Mouse (Mus musculus) forebrain, embryonic 16.5 days (tissue): ENCODE measurements at regions not wholly inside any gene's neighbourhood (a gene's known extent, or its start where the extent isn't known, plus 50 kb on each side); places are given as distances from the start of the nearest gene placed in this dataset.

Experiments
- ATAC-seq: fragments of 200-750 bp; cut with Nextera tagmentation; 2 replicates; pipeline ENCODE4 v1.8.0; 2017; ENCODE audit warnings: mild to moderate bottlenecking, moderate library complexity
- H3K27ac ChIP-seq: fragments of 300-500 bp; sonication (generic); 2 replicates; pipeline ENCODE4 v1.5.1; 2014; ENCODE audit warnings: low read length, control low read depth
- H3K27me3 ChIP-seq: fragments of 300-500 bp; sonication (generic); replicated peaks from 2 replicates; pipeline ENCODE4 v1.6.1; 2014; ENCODE audit warnings: low read length; ENCODE audit not compliant: control insufficient read depth, insufficient read depth
- H3K36me3 ChIP-seq: fragments of 300-500 bp; sonication (generic); 2 replicates; pipeline ENCODE4 v1.6.1; 2014; ENCODE audit not compliant: control insufficient read depth, insufficient read depth
- H3K4me1 ChIP-seq: fragments of 300-500 bp; sonication (generic); replicated peaks from 2 replicates; pipeline ENCODE4 v1.6.1; 2014; ENCODE audit warnings: low read length; ENCODE audit not compliant: control insufficient read depth, insufficient read depth
- H3K4me2 ChIP-seq: fragments of 300-500 bp; sonication (generic); 2 replicates; pipeline ENCODE4 v1.6.1; 2014; ENCODE audit warnings: mild to moderate bottlenecking, low read length, control low read depth
- H3K4me3 ChIP-seq: fragments of 300-500 bp; sonication (generic); replicated peaks from 2 replicates; pipeline ENCODE4 v1.5.1; 2014; ENCODE audit warnings: mild to moderate bottlenecking, low read length, control low read depth
- H3K9ac ChIP-seq: fragments of 300-500 bp; sonication (generic); replicated peaks from 2 replicates; pipeline ENCODE4 v1.6.1; 2014; ENCODE audit warnings: low read depth, low read length, control low read depth
- H3K9me3 ChIP-seq: fragments of 300-500 bp; sonication (generic); 2 replicates; pipeline ENCODE4 v1.6.1; 2016; ENCODE audit warnings: low read length; ENCODE audit not compliant: control insufficient read depth
- WGBS: fragments of 180-500 bp; shearing (Covaris S2); extraction: QIAGEN DNeasy Blood & Tissue Kit; methylation state at CpG from one replicate; pipeline ENCODE4 v1.1.7; 2014; 5-methylcytosine and 5-hydroxymethylcytosine counted together

DNA sequence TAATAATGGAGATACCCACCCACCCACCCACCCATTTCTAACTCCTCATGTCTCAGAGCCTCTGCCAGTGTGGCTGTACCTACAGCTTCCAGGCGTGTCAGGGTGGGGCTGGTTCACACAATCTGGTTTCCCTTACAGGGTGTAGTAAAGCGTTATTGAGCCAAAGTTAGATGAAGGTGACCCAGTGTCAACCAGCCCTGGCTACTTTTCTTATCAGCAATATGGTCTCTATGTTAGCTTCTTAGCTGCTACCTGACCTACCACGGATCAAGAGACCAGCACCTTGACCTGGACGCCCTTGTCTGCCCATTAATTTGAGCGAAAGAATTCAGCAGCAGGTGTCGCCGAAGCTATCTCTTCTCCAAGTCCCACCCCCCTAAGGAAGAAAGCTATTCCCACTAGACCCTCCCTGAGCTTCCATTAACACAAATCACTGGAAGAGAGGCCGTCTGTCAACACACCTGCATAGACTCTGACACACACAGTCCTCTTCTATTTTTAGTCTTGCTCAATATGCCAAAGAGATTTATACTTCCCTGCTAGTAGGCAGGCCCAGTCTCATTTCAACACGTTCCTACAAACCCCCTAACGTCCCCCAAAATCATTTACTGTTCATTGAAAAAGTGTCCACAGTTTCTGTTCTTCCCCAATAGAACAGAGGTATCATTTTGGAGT lies 70.4 kb downstream of the Phlda1 start:
- Histone ChIP-seq H3K36me3 (no peaks in the 10 kb centered on the region), H3K4me1 (no peaks in the 10 kb centered on the region), H3K9me3 (no peaks in the 10 kb centered on the region), H3K4me3 (no peak overlapping the region), H3K27ac (no peak overlapping the region), H3K9ac (no peak overlapping the region), H3K4me2 (no peak overlapping the region), H3K27me3 (no peaks in the 10 kb centered on the region)
- no peak for ATAC-seq
- WGBS: 90% methylated on average over 10 of the region's 10 CpGs

- Histone ChIP-seq H3K27ac (no peak overlapping the region), H3K4me2 (no peak overlapping the region), H3K9me3 (no peaks in the 10 kb centered on the region), H3K36me3 (no peaks in the 10 kb centered on the region), H3K9ac (no peak overlapping the region), H3K4me3 (no peak overlapping the region), H3K4me1 (no peaks in the 10 kb centered on the region), H3K27me3 (no peaks in the 10 kb centered on the region)
- WGBS: 82% methylated on average over 5 of the region's 5 CpGs
- no peak for ATAC-seq
These were observed 72.5 kb downstream of the Phlda1 start for GRCm38 (mm10) chr10:111578536-111578935.

DNA sequence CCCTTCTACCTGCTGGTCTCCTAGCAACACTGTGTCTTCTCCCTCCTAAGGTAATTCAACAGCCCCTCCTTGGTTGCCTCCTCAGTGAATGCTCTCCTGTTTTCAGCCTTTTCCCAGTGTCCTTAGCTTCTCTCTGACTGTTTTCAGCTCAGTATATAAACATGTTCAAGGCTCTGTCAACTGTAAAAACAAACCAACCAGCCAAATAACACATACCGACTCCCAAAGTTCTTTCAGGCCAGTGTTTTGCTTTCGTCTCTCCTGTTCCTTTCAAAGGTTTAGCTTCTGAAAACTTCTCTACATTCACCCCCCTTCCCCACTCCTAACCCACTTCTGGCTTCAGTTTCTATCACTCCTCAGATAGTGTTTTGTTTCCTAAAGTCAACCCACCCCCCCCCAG lies 73.4 kb downstream of the Phlda1 start:
- no peaks in the 10 kb centered on the region for H3K4me1 ChIP-seq
- H3K27me3 ChIP-seq: no peaks in the 10 kb centered on the region
- no peaks in the 10 kb centered on the region for H3K36me3 ChIP-seq
- ATAC-seq: 0 out of 2 replicates have a peak, but pooled peaks have one; percentile 43
- no peak overlapping the region for H3K4me2 ChIP-seq
- no peak overlapping the region for H3K27ac ChIP-seq
- no peaks in the 10 kb centered on the region for H3K9me3 ChIP-seq
- 55% methylated on average over 2 of the region's 2 CpGs for WGBS
- H3K4me3 ChIP-seq: no peak overlapping the region
- H3K9ac ChIP-seq: no peak overlapping the region

GRCm38 (mm10) chr10:111580401-111581100 lies 74.5 kb downstream of the Phlda1 start:
- Histone ChIP-seq H3K9me3 (no peaks in the 10 kb centered on the region), H3K27ac (no peak overlapping the region), H3K36me3 (no peaks in the 10 kb centered on the region), H3K4me1 (no peaks in the 10 kb centered on the region), H3K9ac (no peak overlapping the region), H3K4me3 (no peak overlapping the region), H3K4me2 (no peak overlapping the region), H3K27me3 (no peaks in the 10 kb centered on the region)
- ATAC-seq: no peak
- WGBS: 87% methylated on average over 11 of the region's 11 CpGs

DNA sequence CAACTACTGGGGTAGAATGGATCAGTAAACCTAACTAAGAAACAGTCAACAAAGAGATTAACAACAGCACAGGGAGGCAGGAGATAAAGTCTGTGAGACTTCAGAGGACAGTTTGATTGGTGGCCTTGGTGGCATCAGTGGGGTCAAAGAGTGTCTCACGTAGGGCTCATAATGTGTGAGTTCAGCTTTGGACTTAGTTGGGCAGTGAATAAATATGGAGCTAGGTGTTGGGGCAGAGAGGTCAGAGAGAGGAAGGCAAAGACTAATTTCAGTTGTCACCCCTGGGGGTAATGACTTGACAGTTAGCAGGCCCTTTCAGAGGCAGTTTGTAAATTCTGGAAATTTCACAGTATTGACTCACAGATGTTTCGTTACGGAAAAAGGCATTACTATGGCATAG lies 75.8 kb downstream of the Phlda1 start:
- Histone ChIP-seq H3K36me3 (no peaks in the 10 kb centered on the region), H3K4me1 (no peaks in the 10 kb centered on the region), H3K9ac (no peak overlapping the region), H3K4me3 (no peak overlapping the region), H3K4me2 (no peak overlapping the region), H3K9me3 (no peaks in the 10 kb centered on the region), H3K27ac (no peak overlapping the region), H3K27me3 (no peaks in the 10 kb centered on the region)
- 98% methylated on average over 3 of the region's 3 CpGs for WGBS
- no peak for ATAC-seq

DNA sequence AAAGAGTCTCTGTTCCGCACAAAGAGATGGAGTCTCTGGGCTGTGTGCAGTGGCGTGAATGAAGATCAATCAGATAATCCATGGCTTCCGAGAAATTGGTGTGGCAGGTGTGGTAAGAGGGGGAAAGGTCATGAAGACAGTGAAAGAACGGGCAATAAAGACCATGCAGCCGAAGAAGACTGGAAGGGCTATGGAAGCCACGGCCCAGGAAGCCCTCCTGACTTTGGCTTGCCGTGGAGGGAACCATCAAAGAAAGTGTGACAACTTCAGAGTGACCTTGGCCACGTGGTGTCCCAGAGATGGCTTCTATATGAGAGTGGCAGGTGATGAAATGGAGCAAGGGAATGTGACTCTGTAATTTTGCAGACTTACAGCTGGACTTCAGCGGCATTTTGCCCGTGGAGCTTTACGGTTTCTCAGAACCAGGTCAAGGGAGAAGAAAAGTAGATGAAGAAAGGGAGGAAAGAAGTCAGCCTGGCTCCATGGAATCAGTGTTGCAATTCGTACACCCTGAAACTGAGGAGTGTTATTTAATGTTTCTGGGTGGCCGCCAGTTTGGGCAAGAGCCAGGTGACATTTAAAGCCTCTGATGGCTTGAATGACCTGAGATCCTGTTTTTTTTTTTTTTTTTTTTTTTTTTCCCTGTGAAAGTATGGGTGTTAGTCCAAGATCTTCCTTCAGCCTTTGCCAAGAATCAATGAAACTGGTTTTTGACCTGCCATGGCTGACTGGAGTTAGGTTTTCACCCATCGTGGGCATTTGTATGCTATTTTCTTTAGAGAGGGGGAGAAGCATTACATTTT lies 76.4 kb downstream of the Phlda1 start:
- Histone ChIP-seq H3K4me1 (no peaks in the 10 kb centered on the region), H3K27ac (no peak overlapping the region), H3K9me3 (no peaks in the 10 kb centered on the region), H3K4me2 (no peak overlapping the region), H3K4me3 (no peak overlapping the region), H3K27me3 (no peaks in the 10 kb centered on the region), H3K36me3 (no peaks in the 10 kb centered on the region), H3K9ac (no peak overlapping the region)
- no peak for ATAC-seq
- WGBS: 85% methylated on average over 14 of the region's 14 CpGs

GRCm38 (mm10) chr10:111583124-111583743 lies 77.1 kb downstream of the Phlda1 start:
- 93% methylated on average over 20 of the region's 20 CpGs for WGBS

GRCm38 (mm10) chr10:111583744-111584152 lies 77.7 kb downstream of the Phlda1 start:
- Histone ChIP-seq H3K27ac (no peak overlapping the region), H3K9ac (no peak overlapping the region), H3K27me3 (no peaks in the 10 kb centered on the region), H3K4me1 (no peaks in the 10 kb centered on the region), H3K4me3 (no peak overlapping the region), H3K4me2 (no peak overlapping the region), H3K9me3 (no peaks in the 10 kb centered on the region), H3K36me3 (no peaks in the 10 kb centered on the region)
- WGBS: 82% methylated on average over 5 of the region's 5 CpGs
- no peak for ATAC-seq

More at GRCm38 (mm10) chr10:111583124-111583743, 77.1 kb downstream of the Phlda1 start:
- Histone ChIP-seq H3K36me3 (no peaks in the 10 kb centered on the region), H3K27me3 (no peaks in the 10 kb centered on the region), H3K27ac (no peak overlapping the region), H3K4me1 (no peaks in the 10 kb centered on the region), H3K9ac (no peak overlapping the region), H3K9me3 (no peaks in the 10 kb centered on the region), H3K4me2 (no peak overlapping the region), H3K4me3 (no peak overlapping the region)
- no peak for ATAC-seq
